Mouse (Mus musculus): ENCODE data around the gene Hnrnpul1. TPM values are rescaled to one million over a fixed set of nuclear protein-coding genes. Genes with fewer than 3 reads are reported as not detected.
A peak's percentile ranks its signal among the peaks of the same experiment; 100 is the strongest.
"Not testable (repeated sequence)": the region's sequence is repeated elsewhere in the genome, so short reads cannot be mapped to it uniquely, and the experiment has no call there.

The Hnrnpul1 gene
- 100 to 1,000 TPM in 1 of 2 experiments, 10 to 100 TPM in 1; 98.4 to 105 TPM for total RNA-seq (2021)

DNA sequence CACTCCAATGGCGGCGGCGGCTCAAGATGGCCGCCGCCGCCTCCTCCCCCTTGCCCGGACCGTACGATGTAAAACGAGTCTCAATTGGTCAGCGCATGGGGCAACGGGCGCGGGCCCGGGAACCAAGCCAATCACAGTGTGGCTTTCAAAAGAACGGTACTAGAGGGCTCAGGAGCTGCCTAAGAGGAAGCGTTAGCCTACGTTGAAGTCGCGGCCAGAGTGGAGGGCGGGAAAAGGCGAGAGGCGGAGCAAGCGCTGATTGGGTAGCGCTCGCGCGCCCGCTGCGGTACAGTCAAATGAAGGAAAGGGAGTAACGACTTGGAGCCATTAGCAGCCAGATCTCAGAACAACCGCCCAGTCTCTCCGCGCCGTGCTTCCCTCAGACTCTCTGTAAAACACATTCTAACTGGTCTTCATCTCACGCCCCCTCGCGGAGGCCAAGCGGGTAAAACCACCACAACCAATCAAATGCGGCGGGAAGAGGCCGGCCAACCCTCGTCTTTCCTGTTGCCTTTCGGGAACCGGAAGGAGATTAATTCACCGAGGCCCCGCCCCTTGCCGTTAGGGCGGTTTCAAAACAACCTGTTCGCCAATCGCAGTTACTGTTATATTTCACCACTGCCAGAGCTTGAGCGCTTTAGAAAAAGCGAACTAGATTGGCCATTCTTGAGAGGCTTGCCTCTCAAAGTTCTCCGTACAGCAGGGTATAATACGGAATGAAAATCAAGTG, at the start of gene Hnrnpul1:
Gene Hnrnpul1 (minus strand): TSS at position 20 of the 730 bp plus-strand sequence.
- intact Hi-C loops (cut with DNase I), result no loop called here
- peak; percentile 100 for DNase-seq (ENCODE audit: low spot score in 2 of 2)

DNA sequence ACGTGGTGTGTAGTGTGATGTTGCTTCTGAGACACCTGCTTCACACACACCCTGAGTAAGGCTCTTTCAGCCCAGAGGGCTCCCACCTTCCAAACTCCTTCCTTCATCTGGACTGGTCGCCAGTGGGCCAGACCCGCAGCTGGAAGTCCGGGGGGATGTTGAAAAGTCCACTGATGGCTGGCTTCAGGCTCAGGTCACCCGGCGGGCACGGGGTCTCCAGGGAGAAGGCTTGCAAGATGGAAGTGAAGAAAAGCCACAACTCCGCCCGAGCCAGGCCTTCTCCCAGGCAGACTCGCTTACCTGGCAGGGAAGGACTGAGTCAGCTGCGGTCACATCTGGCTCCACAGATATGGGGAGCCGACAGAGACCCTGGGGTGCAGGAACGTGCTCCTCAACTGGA, 48.9 kb upstream of the Hnrnpul1 start:
- intact Hi-C loops (cut with DNase I), result no loop called here

DNA sequence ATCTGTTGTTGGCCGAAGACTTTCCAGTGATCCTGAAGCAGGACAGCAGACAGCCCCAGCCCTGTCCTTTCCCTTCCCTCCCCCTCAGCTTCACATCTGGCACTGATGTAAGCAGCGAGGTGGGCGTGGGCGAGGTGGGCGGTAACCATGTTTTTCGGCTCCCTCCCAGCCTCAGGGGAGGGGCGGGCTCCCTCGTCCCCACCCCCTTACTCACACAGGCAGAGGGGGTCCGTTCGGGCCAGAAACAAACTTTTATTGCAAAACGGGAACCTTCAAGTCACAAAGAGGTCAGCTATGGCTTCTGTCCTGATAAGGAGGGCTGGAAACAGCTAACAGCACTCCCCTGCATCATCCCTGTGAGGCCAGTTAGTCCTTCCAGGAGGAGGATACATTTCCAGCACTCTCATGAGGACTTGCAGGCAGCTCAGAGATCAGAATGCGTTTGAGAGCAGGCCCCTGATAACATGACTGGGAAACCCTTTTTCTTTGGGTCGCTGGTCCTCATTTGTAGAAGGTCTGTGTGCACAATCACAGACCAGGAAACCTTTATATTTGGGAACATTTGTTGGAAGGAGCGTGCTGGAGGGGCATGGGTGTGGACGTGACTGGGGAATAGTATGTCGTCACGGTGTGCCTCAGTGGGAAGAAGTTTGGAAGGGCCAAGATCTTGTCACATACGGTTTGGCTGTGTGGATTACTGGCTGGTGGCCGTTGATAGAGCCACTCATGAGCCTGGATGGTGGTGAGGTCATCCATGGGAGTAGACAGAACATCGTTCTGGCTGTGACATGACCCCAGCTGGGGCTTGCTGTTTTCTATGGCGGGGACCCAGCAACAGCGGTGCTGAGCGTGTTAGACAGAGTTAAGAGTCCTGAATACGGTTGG, 47.9 kb upstream of the Hnrnpul1 start:
- no peak for DNase-seq (ENCODE audit: low spot score in 2 of 2)
- intact Hi-C loops (cut with DNase I), result no loop called here

More for the DNA sequence above, 48.9 kb upstream of the Hnrnpul1 start:
- DNase-seq (ENCODE audit: low spot score in 2 of 2), result no peak

DNA sequence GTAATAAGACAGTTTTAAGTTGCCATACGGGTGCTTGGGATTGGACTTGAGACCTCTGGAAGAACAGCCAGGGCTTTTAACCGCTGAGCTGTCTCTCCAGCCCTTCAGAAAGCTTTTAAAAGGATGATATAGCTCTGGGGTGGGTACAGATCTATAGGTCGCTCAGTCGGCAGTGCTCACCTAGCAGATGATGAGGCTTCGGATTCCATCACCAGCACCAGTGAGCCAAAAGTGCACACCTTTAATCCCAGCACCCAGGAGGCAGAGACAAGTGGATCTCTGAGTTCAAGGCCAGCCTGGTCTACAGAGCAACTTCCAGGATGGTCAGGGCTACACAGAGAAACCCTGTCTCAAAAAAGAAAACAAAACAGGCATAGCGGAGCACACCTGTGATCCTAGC, 46.5 kb upstream of the Hnrnpul1 start:
- intact Hi-C loops (cut with DNase I), result no loop called here
- DNase-seq (ENCODE audit: low spot score in 2 of 2), result no peak

DNA sequence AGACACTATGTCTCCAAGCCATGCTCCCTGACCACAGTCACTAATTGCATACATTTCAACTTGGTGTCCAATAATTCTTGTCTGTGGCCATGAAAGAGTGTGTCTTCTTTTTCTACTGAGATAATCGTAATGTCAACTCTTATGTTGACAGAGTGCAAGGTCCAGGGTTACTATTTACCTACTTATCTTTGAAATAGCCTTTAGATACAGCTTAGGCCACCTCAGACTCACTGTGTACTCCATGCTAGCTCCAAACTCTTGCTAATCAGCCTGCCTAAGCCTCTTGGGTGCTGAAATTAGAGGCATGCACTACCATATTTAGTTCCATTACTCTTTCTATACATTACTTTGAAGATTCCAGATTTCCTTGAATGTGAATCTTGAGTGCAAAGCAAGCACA, 44.8 kb upstream of the Hnrnpul1 start:
- intact Hi-C loops (cut with DNase I), result no loop called here
- no peak for DNase-seq (ENCODE audit: low spot score in 2 of 2)

DNA sequence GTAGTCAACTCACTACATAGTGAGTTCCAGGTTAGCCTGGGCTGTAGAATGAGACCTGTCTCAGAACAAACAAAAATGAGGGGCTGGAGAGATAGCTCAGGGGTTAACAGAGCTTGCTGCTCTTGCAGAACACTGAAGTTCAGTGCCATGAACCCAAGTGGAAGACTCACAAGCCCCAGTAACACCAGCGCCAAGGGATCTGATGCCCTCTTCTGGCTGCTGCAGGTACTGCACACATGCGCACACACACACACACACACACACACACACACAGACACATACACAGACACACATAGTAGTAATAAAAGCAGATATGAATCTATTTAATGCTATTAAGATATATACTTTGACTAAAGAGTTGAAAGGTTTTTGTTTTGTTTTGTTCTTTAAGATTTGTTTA, 44.0 kb upstream of the Hnrnpul1 start:
- intact Hi-C loops (cut with DNase I), result no loop called here
- no peak for DNase-seq (ENCODE audit: low spot score in 2 of 2)

DNA sequence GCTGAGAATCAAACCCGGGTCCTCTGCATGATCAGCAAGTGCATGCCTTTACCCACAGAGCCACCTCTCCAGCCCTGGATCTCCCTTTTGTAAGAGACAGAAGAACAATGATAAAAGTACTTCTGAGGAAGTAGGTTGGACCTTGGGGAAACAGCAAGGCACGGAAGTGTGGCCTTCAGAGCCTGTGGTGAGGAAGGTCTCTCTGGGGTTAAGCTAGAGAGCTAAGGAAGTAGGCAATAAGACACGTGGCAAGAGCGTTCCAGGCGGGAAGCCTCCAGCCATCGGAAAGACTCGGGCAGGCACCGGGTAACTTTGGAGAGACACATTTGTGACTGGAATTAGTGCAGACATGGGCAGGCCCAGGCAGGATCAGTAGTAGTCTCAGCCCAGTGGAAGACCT, 40.2 kb upstream of the Hnrnpul1 start:
- no peak for DNase-seq (ENCODE audit: low spot score in 2 of 2)
- intact Hi-C loops (cut with DNase I), result no loop called here

DNA sequence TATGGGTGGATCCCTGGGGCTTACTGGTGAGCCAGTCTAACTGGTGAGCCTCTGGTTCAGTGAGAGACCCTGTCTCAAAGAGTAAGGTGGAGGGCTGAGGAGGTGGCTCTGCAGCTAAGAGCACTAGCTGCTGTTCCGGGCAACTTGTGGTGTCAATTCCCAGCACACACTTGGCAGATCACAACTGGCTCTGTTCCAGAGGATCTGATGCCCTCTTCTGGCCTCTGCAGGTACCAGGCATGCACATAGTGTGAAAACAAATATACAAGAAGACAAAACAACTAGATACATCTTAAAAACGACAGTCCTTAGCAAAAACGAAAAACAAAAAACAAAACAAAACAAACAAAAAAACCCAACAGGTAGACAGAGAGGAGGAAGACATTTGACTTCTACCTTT, 39.1 kb upstream of the Hnrnpul1 start:
- intact Hi-C loops (cut with DNase I), result no loop called here
- no peak for DNase-seq (ENCODE audit: low spot score in 2 of 2)

DNA sequence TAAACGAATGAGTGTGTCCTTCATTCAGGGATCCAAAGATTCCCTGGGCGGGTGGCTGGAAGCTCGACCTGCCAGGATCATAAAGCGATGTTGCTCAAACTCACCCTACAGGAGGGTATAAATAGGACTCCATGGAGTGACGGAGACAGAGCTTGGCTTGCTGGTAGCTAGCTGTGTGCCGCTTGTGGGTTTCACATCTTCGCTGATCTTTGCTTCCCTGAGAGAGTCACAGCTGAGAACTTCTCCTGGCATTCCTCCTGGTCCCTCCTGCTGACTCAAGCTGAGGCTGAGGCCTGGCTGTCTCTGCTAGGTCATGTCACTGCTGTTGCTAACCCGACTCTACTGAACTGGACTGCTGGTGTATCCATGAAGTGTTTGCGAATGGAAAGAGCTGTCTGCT, 38.4 kb upstream of the Hnrnpul1 start:
- DNase-seq (ENCODE audit: low spot score in 2 of 2); intact Hi-C loops (cut with DNase I): not testable (repeated sequence)

DNA sequence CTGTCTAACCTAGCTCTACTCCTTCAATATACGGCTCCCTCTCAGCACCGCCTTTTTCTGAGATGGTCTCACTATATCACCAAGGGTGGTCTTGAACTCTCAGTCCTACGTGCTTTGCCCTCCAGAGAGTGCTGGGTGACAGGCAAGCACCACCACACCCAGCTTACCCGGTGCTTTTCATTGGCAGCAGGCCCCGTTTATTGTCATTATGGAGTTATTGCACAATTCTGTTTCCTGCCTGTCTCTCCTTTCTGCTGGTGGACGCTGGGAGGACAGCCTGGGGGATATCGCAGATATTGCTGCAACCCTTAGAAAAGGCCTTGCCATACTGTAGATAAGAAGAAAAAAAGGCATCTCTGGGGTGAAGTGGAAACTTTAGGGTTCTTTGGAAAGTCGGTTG, 36.1 kb upstream of the Hnrnpul1 start:
- intact Hi-C loops (cut with DNase I), result no loop called here
- DNase-seq (ENCODE audit: low spot score in 2 of 2), result no peak

DNA sequence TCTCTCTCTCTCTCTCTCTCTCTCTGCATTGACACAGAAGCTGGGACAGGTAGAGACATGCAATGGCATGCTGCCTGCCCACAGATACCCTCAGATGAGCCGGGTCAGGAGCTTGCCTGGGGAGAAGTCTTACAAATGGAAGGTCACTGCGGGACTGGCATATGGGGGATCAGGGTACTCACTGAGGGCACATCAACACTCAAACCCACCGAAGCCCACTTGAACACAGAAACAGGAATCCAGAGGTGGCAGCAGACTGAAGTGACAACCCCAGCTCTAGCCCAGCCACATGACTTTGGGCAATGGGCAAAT, 34.5 kb upstream of the Hnrnpul1 start:
- no peak for DNase-seq (ENCODE audit: low spot score in 2 of 2)

DNA sequence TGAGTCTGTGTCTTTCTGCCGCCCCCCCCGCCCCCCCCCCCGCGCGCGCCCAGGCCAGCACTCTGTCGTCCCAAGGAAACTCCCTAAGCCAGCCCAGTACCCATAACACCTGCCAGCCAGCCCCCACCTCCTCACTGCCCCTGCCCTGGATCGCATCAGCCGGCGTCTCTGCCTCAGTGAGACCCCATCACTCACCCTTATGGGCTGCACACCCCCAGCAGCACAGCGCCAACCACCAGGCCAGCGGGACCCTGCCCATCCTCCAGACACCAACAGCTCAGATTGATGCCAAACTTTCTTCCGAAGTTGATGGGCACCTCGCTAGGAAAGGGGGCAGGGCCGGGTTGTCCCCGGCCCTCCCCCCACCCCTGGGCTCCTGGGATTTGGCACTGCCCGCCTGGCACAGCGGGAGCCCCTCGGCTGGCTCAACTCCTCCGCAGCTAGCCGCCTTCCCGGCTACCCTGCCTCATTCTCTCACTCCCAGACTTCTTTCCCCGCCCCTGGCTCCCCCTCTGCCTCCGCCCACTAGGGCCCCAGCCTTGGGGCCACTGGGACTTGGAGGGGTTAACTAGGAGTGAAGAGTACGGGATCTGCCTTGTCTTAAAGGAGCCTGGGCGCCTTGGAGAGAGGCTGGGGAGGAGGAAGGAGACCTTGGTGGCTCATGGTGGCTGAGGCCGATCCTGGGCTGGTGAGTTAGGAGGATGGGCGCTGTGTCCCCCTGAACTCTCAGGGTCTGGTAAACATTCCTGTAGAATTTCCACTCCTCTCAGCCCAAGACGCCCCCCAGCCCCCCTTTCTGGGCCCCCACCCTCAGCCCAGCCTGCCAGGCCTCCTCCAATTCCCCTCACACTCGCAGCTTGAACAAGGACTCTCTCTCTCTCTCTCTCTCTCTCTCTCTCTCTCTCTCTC, 33.9 kb upstream of the Hnrnpul1 start, which contains the start of gene Axl:
Gene Axl (minus strand): TSS at position 486 of the 909 bp plus-strand sequence.
- DNase-seq (ENCODE audit: low spot score in 2 of 2), result peak in 1 of 2 experiments; percentile 43
- intact Hi-C loops (cut with DNase I), result no loop called here

More for the DNA sequence above, 34.5 kb upstream of the Hnrnpul1 start:
- intact Hi-C loops (cut with DNase I), result no loop called here

DNA sequence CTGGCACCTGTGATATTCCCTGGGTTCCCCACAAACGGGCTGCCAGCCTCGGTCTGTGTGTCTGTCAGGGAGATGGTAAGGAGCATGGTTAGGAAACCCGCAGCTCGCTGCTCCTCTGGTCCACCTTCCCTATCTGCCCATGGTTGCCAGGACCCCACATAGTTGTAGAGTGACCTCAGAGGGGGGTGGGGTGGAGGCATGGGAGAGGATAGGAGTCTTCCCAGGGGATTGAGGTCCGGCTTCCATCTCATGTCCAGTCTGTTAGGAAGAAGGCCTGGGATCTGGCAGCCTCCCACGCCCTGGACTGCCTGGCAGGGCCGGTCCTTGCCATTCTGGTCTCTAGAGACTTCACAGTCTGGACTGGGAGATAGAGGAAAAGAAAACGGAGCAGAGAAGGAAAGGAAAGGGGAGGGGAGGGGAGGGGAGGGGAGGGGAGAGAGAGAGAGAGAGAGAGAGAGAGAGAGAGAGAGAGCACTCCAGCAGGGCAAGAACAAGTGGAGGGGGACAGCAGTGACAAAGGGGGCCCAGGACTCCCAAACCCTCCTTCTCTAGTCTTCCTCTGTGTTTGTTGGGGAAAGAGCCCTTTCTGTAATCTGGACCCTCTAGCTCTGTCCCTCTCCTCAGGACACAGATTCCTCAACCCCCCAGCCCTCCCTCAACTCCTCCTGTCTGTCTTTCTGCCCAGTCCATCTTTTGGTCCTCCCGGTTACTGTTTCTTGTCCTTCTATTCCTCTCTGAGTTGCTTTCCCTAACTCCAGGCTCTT, 33.1 kb upstream of the Hnrnpul1 start:
- DNase-seq (ENCODE audit: low spot score in 2 of 2), result no peak
- intact Hi-C loops (cut with DNase I), result no loop called here

DNA sequence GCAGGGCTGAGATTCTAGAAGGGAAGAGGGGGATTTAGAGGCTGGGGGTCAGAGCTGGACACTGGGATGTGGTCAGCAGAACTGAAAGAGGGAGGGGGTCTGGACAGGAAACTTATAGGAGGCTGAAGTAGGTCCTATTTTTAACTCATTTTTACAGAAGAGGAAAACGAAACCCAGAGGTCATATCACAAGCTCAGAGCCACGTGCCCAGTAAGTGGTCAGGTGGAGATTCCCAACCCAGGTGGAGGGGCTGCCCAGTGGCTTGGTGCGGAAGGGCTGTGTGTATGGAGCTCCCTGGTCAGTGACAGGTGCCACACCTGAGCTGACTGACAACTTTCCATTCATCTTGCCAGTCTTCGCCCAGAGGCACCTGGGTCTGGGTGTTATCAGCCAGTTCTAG, 32.4 kb upstream of the Hnrnpul1 start:
- intact Hi-C loops (cut with DNase I), result no loop called here
- DNase-seq (ENCODE audit: low spot score in 2 of 2), result no peak

DNA sequence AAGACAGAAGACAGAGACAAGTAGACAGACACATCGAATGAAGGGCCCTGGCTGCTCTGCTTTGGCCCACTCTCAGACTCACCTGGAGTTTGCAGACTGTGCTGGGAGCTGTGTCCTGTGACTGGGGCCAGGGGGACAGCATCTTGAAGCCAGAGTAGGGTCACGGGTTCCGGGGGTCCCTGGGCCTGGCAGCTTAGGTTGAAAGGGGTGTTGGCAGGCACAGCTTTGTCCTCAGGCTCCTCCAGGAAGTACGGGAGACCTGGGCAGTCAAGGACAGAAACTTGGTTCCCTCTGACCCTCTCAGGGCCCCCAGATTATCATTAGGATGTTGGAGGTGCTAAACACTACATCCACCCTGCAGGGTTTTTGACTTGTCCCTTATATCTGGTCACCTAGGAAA, 31.2 kb upstream of the Hnrnpul1 start:
- no peak for DNase-seq (ENCODE audit: low spot score in 2 of 2)

DNA sequence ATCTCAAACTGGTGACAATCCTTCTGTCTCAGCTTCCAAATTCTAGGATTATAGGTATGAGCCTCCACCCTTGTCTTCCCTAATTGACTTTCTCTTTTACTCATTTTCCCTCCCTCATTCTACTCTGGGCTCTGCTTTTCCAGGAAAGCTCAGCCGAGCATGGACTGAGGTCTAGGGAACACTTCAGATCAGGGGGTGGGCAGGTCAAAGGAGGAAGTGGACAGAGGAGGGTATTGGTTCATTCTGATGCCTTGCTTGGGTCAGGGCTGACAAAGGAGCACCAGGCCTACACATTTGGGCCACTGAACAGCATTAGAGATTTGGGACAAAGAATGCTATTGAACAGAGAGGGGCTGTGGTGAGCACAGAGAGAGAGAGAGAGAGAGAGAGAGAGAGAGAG, 30.3 kb upstream of the Hnrnpul1 start:
- DNase-seq (ENCODE audit: low spot score in 2 of 2), result no peak
- intact Hi-C loops (cut with DNase I), result no loop called here

More for the DNA sequence above, 31.2 kb upstream of the Hnrnpul1 start:
- intact Hi-C loops (cut with DNase I), result no loop called here

DNA sequence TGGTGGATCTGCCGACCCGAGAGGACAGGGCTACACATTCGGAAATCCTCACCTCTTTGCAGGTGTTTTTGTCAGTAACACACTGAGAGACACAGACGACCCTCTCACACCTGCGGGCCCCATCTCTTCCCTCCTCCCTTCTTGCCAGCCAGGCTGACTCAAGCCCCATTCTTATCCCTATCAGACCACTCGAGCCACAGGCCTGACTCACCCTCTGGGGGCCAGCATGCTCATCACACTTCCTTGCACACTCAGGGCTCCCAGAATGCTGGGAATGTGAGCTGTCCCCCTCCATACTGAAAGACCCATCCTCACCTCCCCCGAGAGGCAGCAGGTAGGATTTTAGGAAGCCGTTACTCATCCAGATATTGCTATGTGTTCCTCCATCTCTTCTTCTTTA, 29.2 kb upstream of the Hnrnpul1 start:
- DNase-seq (ENCODE audit: low spot score in 2 of 2), result no peak
- intact Hi-C loops (cut with DNase I), result no loop called here

DNA sequence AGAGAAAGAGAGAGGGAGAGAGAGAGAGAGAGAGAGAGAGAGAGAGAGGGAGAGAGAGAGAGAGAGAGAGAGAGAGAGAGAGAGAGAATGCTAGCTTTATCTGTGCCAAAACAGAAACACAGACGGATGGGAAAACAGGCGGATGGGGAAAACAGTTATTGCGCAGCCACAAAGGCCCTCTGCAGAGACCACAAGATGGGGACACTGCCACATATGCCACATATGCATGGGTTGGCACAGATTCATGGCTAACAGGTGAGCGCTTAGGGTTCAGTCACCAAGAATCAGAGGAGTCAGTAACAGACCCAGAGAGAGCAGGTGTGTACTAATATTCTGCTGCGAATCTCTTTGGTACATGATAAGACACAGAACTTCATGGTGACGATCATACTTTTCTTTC, 28.2 kb upstream of the Hnrnpul1 start:
- intact Hi-C loops (cut with DNase I), result no loop called here
- DNase-seq (ENCODE audit: low spot score in 2 of 2), result no peak

DNA sequence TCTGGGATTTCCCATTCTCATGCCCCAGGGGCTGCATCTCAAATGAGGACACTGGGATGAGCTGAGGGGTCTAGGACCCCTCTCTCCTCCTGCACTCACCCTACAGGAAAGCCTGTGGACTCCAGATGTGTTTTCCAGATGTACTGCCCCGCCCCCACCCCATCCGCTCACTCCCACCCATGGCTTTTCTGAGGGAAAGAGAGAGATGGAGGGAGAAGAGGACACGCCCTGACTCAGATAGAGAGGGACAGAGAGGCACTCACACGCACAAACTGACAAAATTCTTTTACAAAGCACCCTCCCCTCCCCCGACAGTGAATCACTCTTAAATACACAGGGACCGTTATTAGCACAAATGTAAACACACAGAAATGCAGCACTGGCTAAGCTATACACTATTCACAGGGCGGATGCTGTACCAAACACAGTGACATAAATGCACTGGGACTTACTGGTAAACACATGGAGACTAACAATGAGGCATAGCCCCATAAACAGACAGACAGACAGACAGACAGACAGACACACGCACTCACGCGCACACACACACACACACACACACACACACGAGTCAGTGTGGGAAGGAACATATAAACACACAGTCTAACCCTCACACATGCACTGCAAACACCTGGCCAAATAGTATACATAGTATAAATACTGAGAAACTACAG, 27.5 kb upstream of the Hnrnpul1 start:
- intact Hi-C loops (cut with DNase I), result no loop called here
- DNase-seq (ENCODE audit: low spot score in 2 of 2), result no peak
